Mouse (Mus musculus) T-cell, adult 2 months (primary cell): ENCODE data around the gene AW551984.

Experiments used
- DNase-seq: peaks from one replicate; pipeline ENCODE4 v3.0.0; 2022; ENCODE audit warnings: low spot score

The AW551984 gene

GRCm38 (mm10) chr9:39603999-39604453, at the start of gene AW551984:
Gene AW551984, minus strand, starts transcription at chr9:39604403.
- DNase-seq, result no peak

GRCm38 (mm10) chr9:39647382-39647781, 43.2 kb upstream of the AW551984 start:
- no peak for DNase-seq

DNA sequence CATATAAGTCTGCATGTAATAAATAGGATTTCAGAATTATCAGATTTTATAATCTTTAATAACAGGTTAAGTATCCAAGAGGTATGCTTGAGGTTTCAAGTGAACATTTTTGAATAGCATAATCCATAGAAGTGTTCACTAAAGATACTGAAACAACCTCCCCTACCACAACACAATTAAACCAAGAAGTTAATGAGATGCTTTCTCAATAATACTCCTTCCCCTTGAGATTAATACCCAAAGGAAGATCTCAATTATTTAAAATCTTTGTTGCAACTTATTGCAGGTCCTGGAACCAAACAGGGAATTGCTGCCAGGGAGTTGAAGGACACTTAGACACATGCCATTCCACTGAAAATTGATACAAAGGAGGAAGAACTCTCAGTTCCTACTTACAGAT, 40.6 kb upstream of the AW551984 start, which contains the start of gene Olfr961:
Gene Olfr961, plus strand, starts transcription at position 301 of the 400 bp plus-strand sequence.
- DNase-seq, result no peak

GRCm38 (mm10) chr9:39633913-39634594, 29.9 kb upstream of the AW551984 start:
- no peak for DNase-seq

- DNase-seq, result no peak
Measured at GRCm38 (mm10) chr9:39629069-39629468, 24.9 kb upstream of the AW551984 start.

GRCm38 (mm10) chr9:39624711-39625110, 20.5 kb upstream of the AW551984 start:
- no peak for DNase-seq

GRCm38 (mm10) chr9:39623783-39624182, 19.6 kb upstream of the AW551984 start:
- DNase-seq, result no peak

- no peak for DNase-seq
Measured at GRCm38 (mm10) chr9:39621073-39621472, 16.9 kb upstream of the AW551984 start, which contains the start of gene Olfr960. Gene Olfr960, plus strand, starts transcription at chr9:39621373.

DNA sequence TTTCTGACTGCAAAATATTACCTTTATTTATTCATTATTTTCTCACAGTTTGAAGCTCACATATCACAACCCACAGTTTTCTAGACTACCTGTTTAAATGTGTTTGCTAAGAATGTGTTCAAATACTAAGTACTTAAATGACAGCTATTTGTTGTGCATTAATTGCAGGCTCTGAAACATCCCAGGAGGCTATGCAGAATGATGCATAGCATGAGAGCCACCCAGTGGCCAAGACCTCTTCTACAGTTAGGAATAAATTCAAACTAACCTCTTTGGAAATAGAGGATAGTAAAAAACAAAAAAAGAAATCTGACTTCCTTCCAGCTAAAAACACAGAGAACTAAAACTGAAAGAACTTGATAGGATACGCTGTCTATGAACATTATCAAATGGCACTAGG, 7.8 kb upstream of the AW551984 start:
- DNase-seq, result no peak

DNA sequence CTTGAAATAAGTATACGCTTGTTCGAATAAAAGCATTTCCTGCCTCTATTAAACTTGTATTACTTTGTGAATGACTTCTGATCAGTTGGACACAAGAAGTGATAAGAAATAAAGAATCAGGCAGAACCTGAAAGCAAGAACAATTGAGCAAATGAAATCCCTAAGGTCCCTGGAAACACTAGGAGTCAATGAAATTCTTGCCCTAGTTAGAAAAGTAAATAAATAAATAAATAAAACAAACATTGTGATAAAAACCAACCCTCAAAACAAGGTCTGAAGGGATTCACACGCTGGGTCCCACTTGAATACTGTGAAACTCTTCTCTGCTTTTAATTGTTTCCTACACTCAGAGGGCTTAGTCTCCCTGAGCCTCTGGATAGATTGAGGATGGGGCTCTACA, 6.2 kb upstream of the AW551984 start, which contains the start of gene Olfr148:
Gene Olfr148, plus strand, starts transcription at position 301 of the 400 bp plus-strand sequence.
- no peak for DNase-seq

DNA sequence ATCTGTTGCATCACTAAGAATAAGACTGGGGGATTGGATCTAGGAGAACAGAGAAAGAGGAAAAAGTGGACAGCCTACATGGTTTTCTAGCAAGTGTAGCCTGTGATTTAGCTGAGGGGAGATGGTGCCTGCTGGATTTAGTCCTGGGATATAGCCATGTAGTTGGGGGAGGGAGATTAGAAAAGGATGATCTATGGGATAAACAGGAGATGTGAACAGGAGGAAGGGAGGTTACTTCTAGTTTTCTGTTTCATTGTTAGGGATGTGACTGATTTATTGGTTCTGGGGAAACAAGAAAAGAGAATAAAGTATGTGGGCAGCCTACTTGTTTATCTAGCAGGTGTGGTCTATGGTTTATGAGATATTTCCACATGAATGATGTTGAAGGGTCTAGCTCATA, 4.3 kb upstream of the AW551984 start:
- no peak for DNase-seq

GRCm38 (mm10) chr9:39603333-39603845, 814 bp downstream of the AW551984 start:
- no peak for DNase-seq

DNA sequence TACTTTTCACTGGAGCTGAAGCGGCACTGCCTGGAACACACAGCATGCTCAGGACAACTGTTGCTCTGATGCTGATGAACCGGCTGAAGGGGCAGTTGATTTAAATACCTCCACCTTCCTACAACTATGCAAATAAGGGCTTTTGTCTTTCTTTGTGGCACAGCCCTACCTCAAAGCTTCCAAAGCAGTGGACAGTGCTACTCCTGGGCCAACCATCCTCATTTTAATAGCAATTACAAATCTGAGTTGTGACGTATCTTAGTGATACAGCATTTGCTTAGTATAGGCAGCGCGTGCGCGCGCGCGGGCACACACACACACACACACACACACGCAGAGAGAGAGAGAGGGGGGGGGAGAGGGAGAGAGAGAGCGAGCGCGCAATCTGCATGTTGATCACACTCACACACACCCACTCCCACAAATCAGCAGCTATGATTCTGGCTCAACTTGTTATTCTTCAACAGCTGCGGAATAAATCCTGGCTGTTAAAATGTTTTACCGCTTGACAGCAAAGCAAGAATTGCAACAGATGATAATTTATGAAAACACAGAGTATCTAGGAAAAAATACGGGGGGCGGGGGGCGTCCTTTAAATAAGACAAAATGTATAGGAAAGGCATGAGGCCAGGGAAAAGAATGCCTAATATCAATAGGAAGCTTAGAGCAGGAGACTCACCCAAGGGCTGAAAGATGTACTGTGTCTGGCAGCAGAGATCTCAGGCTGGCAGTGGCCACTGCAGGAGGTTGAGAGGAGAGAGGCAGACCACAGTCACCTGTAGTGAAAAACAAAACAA, 1.5 kb downstream of the AW551984 start:
- DNase-seq, result no peak

DNA sequence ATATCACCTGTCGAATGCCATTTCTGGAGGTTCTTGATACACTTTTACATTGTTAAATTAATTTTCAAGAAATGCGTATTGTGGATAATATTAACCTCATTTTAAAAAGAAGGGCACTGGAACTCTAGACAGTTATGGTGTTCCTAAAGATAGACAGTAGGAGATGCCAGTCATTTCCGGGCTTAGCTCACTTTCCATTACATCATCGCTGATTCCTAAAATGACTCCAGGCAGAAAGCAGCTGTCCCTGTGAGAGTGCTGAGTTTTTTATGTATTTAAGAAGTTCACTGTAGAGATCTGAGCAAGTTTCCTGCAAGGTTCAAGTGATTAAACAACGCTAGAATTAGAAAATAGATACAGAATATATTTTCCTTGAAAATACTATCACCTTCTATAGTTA, 27.2 kb downstream of the AW551984 start:
- DNase-seq, result no peak

DNA sequence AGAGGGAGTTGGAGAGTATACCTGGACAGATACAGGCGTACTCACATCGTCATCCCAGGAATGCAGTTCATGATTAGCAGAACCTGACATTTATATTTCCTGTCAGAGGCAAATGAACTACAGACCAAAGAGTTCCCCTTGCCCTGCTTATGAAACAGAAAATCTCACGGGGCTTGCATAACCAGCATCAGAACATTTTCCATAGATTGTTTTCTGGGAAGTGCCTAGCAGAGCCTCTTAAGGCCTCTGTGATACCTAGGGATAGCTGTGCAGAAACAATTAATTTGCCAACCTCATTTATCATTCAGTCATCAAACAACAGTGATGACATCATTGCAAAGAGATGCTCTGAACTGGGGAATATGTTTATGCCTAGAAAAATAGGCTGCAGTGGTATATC, 28.7 kb downstream of the AW551984 start, which contains the start of gene Olfr959:
Gene Olfr959, minus strand, starts transcription at position 101 of the 400 bp plus-strand sequence.
- DNase-seq, result no peak

GRCm38 (mm10) chr9:39558349-39558647, 45.9 kb downstream of the AW551984 start:
- no peak for DNase-seq

- no peak for DNase-seq
Measured at GRCm38 (mm10) chr9:39557529-39558348, 46.5 kb downstream of the AW551984 start.

GRCm38 (mm10) chr9:39553946-39554345, 50.3 kb downstream of the AW551984 start, which contains the start of gene Olfr958:
Gene Olfr958, minus strand, starts transcription at chr9:39554054.
- DNase-seq, result no peak

- no peak for DNase-seq
Measured at GRCm38 (mm10) chr9:39550806-39551205, 53.4 kb downstream of the AW551984 start.
